Mouse (Mus musculus) liver, embryonic 16.5 days (tissue): ENCODE measurements around the gene Clstn1. TPM values are rescaled to one million over a fixed set of nuclear protein-coding genes. Genes with fewer than 3 reads are reported as not detected.
A peak's percentile ranks its signal among the peaks of the same experiment; 100 is the strongest.

Source experiments
- ATAC-seq: fragments of 200-750 bp; cut with Nextera tagmentation; 2 replicates; pipeline ENCODE4 v1.8.0; 2017; ENCODE audit warnings: low read depth, mild to moderate bottlenecking, moderate number of reproducible peaks, moderate library complexity
- H3K27ac ChIP-seq: fragments of 300-500 bp; sonication (generic); 2 replicates; pipeline ENCODE4 v1.5.1; 2014; ENCODE audit warnings: mild to moderate bottlenecking, low read length
- H3K27me3 ChIP-seq: fragments of 300-500 bp; sonication (generic); 2 replicates; pipeline ENCODE4 v1.6.1; 2014; ENCODE audit warnings: low read depth, low read length, mixed read lengths; ENCODE audit not compliant: control insufficient read depth, insufficient read depth
- H3K36me3 ChIP-seq: fragments of 300-500 bp; sonication (generic); 2 replicates; pipeline ENCODE4 v1.6.1; 2014; ENCODE audit warnings: mild to moderate bottlenecking; ENCODE audit not compliant: control insufficient read depth, insufficient read depth
- H3K4me1 ChIP-seq: fragments of 300-500 bp; sonication (generic); 2 replicates; pipeline ENCODE4 v1.6.1; 2014; ENCODE audit warnings: low read depth, low read length, mixed read lengths; ENCODE audit not compliant: control insufficient read depth
- H3K4me2 ChIP-seq: fragments of 300-500 bp; sonication (generic); 2 replicates; pipeline ENCODE4 v1.6.1; 2014; ENCODE audit warnings: low read depth, low read length, mixed read lengths
- H3K4me3 ChIP-seq: fragments of 300-500 bp; sonication (generic); 2 replicates; pipeline ENCODE4 v1.5.1; 2014; ENCODE audit warnings: low read depth, mild to moderate bottlenecking, low read length
- H3K9ac ChIP-seq: fragments of 300-500 bp; sonication (generic); 2 replicates; pipeline ENCODE4 v1.6.1; 2014; ENCODE audit warnings: low read depth, low read length
- H3K9me3 ChIP-seq: fragments of 300-500 bp; sonication (generic); replicated peaks from 2 replicates; pipeline ENCODE4 v1.6.1; 2016; ENCODE audit warnings: low read length; ENCODE audit not compliant: control insufficient read depth
- WGBS: fragments of 180-500 bp; shearing (Covaris S2); extraction: QIAGEN DNeasy Blood & Tissue Kit; methylation state at CpG from one replicate; pipeline ENCODE4 v1.1.7; 2014; ENCODE audit not compliant: insufficient replicate concordance; 5-methylcytosine and 5-hydroxymethylcytosine counted together
- polyA plus RNA-seq: library from polyadenylated mRNA; unstranded; fragments of >200 nt; fragmentation: Nextera tagmentation; extraction: Ambion mirVana; gene quantifications from 2 replicates; pipeline ENCODE4 v1.2.1, GENCODE M21; 2015

The Clstn1 gene
- polyA plus RNA-seq, 1 experiment from 2014 or later, result 1.1 TPM

DNA sequence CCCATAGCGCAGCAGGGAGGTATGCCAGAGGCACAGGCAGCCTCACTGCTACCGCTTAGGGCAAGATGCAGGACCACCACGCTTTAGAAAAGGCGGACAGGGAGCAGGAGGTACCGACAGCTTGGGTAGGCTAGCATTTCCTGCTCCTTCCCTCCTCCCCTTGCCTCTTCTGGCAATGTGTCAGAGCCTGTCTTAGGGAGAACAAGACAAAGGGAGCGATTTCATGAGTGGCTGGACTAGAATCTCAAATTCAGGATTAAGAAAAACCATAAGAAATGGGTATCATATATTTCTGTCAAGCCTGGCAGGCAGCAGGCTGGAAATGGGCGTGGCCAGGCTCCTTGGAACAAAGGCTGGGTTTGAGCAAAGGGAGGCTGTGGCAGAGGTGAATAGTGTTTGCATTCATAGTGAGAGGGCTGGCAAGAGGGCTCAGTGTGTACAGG, 23.3 kb upstream of the Clstn1 start:
- no peak for ATAC-seq
- Histone ChIP-seq H3K4me1 (no peaks in the 10 kb centered on the region; the same call in 1 of the 2 replicates), H3K36me3 (no peaks in the 10 kb centered on the region), H3K9ac (no peak overlapping the region), H3K4me3 (no peak overlapping the region), H3K4me2 (no peak overlapping the region), H3K9me3 (no peaks in the 10 kb centered on the region), H3K27ac (no peak overlapping the region), H3K27me3 (no peaks in the 10 kb centered on the region)
- WGBS, result 44% methylated on average over 7 of the region's 7 CpGs

DNA sequence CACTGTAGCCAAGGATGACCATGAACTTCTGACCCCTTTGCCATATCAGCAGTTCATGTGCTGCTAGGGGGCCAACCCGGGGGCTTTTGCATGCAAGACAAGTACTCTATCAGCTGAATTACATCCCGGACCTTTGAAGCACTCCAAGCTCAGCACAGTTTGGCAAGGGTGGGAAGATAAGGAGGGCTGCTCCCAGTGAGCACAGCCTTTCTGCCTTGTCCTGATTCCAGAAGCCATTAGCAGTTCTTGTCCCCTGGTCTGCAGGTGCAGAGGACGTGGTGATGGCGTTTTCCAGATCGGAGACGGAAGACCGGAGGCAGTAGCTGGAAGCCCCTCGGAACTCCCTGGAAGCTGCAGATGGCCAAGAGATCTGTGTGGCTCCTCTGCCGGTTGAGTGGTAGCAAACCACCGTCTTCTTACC, 22.3 kb upstream of the Clstn1 start:
- Histone ChIP-seq H3K36me3 (no peaks in the 10 kb centered on the region), H3K9ac (no peak overlapping the region), H3K4me2 (no peak overlapping the region), H3K9me3 (no peaks in the 10 kb centered on the region), H3K4me3 (no peak overlapping the region), H3K27ac (no peak overlapping the region), H3K4me1 (no peaks in the 10 kb centered on the region; the same call in 1 of the 2 replicates), H3K27me3 (no peaks in the 10 kb centered on the region)
- ATAC-seq, result no peak
- 63% methylated on average over 10 of the region's 10 CpGs for WGBS

DNA sequence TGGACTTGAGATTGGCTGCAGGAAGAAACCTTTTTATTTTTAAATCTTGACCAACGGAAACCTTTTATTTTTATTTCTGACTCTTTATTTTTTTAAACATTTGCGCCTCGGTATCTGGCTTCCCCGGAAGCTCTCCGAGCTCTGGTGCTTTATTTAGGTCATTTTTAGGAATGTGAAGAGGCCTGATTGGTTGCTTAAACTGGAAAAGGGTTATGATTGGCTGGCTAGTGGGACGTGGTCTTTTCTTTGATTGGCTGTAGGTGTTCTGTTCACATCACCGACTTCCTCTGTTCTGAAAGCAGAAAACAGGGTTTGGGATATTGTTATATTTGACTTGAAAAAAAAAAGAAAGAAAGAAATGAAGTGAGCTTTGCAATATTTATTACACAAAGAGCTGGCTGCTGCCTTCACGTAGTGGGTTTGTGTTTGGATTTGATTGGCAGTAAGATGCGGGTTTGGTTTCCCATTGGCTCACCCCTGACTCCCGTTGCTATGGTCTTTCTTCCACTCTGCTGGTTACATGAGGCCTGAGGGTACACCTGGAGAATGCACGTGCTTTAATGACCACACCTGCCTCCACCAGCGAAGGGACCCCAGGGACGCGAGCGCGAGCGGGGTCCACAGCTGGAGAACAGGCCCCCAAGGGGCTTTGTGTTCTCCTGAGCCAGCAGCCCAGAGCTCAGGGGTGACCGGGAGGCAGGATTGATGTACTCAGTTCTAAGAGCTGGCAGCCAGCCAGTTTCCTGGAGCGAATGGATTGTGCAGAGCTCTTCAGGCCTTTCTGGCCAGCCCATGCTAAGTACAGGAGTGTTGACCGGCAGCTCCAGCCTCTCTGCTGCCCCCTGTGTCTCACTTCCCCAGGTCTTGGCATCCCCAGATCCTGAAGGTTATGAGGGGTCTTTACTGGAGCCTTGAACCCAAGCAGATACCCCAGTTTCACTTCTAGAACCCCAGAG, 21.5 kb upstream of the Clstn1 start:
- Histone ChIP-seq H3K9me3 (no peaks in the 10 kb centered on the region), H3K27ac (no peak overlapping the region), H3K4me1 (no peaks in the 10 kb centered on the region; the same call in 1 of the 2 replicates), H3K4me2 (no peak overlapping the region), H3K4me3 (no peak overlapping the region), H3K9ac (no peak overlapping the region), H3K27me3 (no peaks in the 10 kb centered on the region), H3K36me3 (no peaks in the 10 kb centered on the region)
- WGBS, result 64% methylated on average over 20 of the region's 20 CpGs
- peak; percentile 39; the same call in 1 of the 2 replicates for ATAC-seq

- WGBS, result 24% methylated on average over 8 of the region's 8 CpGs
- no peaks in the 10 kb centered on the region; the same call in 1 of the 2 replicates for H3K4me1 ChIP-seq
- no peak for ATAC-seq
- no peak overlapping the region for H3K9ac ChIP-seq
- H3K36me3 ChIP-seq, result no peaks in the 10 kb centered on the region
- H3K27ac ChIP-seq, result no peak overlapping the region
- no peaks in the 10 kb centered on the region for H3K27me3 ChIP-seq
- no peak overlapping the region for H3K4me2 ChIP-seq
- no peak overlapping the region for H3K4me3 ChIP-seq
- H3K9me3 ChIP-seq, result no peaks in the 10 kb centered on the region
These were observed 18.7 kb upstream of the Clstn1 start for GRCm38 (mm10) chr4:149567432-149568026.

GRCm38 (mm10) chr4:149568622-149569021, 17.6 kb upstream of the Clstn1 start:
- Histone ChIP-seq H3K36me3 (no peaks in the 10 kb centered on the region), H3K4me3 (no peak overlapping the region), H3K4me2 (no peak overlapping the region), H3K9ac (no peak overlapping the region), H3K4me1 (no peaks in the 10 kb centered on the region; the same call in 1 of the 2 replicates), H3K27ac (no peak overlapping the region), H3K27me3 (no peaks in the 10 kb centered on the region), H3K9me3 (no peaks in the 10 kb centered on the region)
- WGBS, result 50% methylated on average over 6 of the region's 6 CpGs
- no peak for ATAC-seq

DNA sequence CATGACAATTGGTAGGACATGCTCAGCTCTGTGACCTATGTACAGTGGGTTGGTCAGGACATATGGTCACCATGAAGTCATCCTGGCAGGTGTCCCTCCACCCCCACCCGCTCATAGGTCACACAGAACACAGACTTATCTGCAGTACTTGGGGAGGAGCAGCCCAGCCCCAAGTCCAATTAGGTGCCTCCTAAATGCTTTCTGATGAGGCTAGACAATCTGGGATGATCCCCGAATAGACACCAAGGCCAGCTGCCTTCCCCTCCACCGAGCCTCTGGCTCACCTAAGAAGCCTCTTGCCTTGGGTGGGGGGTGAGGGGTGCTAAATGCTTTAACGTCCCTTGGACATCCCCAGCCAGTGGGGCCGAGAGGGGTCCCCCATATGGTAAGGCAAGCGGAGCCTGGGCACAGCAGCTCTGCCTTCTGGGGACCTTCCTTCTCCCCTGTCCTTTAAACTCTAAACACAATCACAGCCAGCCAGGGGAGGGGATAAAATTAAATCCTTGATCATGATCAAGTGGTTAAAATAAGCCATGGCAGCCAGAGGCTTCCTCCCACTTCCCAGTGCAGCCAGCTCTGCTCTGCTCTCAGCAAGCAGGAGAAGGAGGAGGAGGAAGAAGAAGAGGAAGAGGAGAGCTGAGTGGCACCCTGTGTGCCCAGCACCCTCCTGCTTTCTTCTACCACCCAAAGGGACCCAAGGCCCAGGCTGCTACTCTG, 16.3 kb upstream of the Clstn1 start:
- no peak for ATAC-seq
- no peak overlapping the region for H3K4me2 ChIP-seq
- no peak overlapping the region for H3K27ac ChIP-seq
- no peaks in the 10 kb centered on the region for H3K36me3 ChIP-seq
- H3K4me3 ChIP-seq, result no peak overlapping the region
- H3K4me1 ChIP-seq, result no peaks in the 10 kb centered on the region; the same call in 1 of the 2 replicates
- 59% methylated on average over 6 of the region's 6 CpGs for WGBS
- H3K27me3 ChIP-seq, result no peaks in the 10 kb centered on the region
- H3K9ac ChIP-seq, result no peak overlapping the region
- no peaks in the 10 kb centered on the region for H3K9me3 ChIP-seq

- Histone ChIP-seq H3K36me3 (no peaks in the 10 kb centered on the region), H3K4me3 (no peak overlapping the region), H3K4me2 (no peak overlapping the region), H3K9me3 (no peaks in the 10 kb centered on the region), H3K9ac (no peak overlapping the region), H3K27me3 (no peaks in the 10 kb centered on the region), H3K4me1 (no peaks in the 10 kb centered on the region; the same call in 1 of the 2 replicates), H3K27ac (no peak overlapping the region)
- WGBS, result 32% methylated on average over 4 of the region's 4 CpGs
- no peak for ATAC-seq
These were observed 15.8 kb upstream of the Clstn1 start for GRCm38 (mm10) chr4:149570498-149570863.

GRCm38 (mm10) chr4:149571209-149571608, 15.1 kb upstream of the Clstn1 start:
- H3K9ac ChIP-seq, result no peak overlapping the region
- H3K4me2 ChIP-seq, result no peak overlapping the region
- H3K36me3 ChIP-seq, result no peaks in the 10 kb centered on the region
- no peaks in the 10 kb centered on the region for H3K9me3 ChIP-seq
- no peaks in the 10 kb centered on the region; the same call in 1 of the 2 replicates for H3K4me1 ChIP-seq
- no peak overlapping the region for H3K4me3 ChIP-seq
- no peaks in the 10 kb centered on the region for H3K27me3 ChIP-seq
- H3K27ac ChIP-seq, result no peak overlapping the region
- ATAC-seq, result no peak
- WGBS, result 52% methylated on average over 5 of the region's 5 CpGs
